Mouse (Mus musculus): ENCODE measurements at regions not wholly inside any gene's neighbourhood (a gene's known extent, or its start where the extent isn't known, plus 50 kb on each side); places are given as distances from the start of the nearest gene placed in this dataset.

DNA sequence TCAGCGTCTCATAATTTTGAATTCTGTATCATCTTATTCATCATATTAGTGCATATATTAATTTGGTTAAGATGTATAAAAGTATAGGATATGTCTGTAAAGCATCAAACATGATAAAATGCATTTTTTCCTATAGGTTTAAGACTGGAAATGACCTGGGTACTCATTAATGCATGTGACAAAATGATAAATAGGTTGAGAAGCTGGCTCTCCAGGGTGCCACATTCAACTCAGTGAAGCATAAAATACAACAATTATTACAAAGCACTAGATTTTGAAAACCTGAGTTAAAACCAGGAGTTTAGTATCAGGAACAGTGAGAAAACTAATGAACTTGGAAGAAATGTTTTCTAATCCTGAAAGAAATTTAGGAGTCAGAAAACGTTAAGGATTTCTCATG is 658.3 kb downstream of the 1190002N15Rik start:
- Histone ChIP-seq H3K27ac (replicated peaks; ENCODE audit: low read depth, low read length) (no peak overlapping the region), H3K36me3 (ENCODE audit: control insufficient read depth, insufficient read depth, low read length) (no peaks in the 10 kb centered on the region), H3K4me1 (ENCODE audit: control insufficient read depth, insufficient read depth, low read length) (no peaks in the 10 kb centered on the region), H3K4me2 (replicated peaks; ENCODE audit: low read depth, low read length, severe bottlenecking) (no peak overlapping the region), H3K9ac (ENCODE audit: low read depth, low read length, severe bottlenecking) (no peak overlapping the region), H3K27me3 (ENCODE audit: control insufficient read depth, insufficient read depth, low read length) (no peaks in the 10 kb centered on the region), H3K4me3 (replicated peaks; ENCODE audit: low read length) (no peak overlapping the region), H3K9me3 (ENCODE audit: control insufficient read depth, low read length) (no peaks in the 10 kb centered on the region)
- ATAC-seq (ENCODE audit: low FRiP score, low read depth): no peak
- TF ChIP-seq POLR2A (IDR thresholded peaks at IDR 0.05; ENCODE audit: borderline replicate concordance, extremely low read depth, insufficient read depth, insufficient read length): no peak
- no peak for DNase-seq (ENCODE audit: low spot score)
- WGBS: 53% methylated on average over 2 of the region's 2 CpGs

DNA sequence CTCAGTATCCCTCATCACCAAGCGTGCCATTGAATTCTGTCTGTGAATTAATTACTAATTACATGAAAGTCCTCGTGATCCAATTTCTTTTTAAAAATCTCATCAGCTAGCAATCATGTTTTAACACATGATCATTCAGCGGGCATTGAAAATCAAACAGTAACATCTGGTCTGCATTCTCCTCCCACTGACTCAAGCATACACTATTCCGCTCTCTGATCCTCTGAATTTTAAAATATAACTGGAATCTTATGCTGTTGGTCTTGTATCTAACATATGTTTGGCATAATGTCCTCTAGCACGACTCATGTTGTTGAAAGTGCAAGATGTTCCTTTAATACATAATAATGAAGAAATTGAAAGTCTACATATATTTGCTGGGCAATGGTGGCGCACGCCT is 667.1 kb downstream of the 1190002N15Rik start:
- H3K4me1 ChIP-seq (ENCODE audit: control insufficient read depth, insufficient read depth, low read length): no peaks in the 10 kb centered on the region
- DNase-seq (ENCODE audit: low spot score) (no peak), ATAC-seq (ENCODE audit: low FRiP score, low read depth) (no peak)
- H3K36me3 ChIP-seq (ENCODE audit: control insufficient read depth, insufficient read depth, low read length): no peaks in the 10 kb centered on the region
- TF ChIP-seq POLR2A (IDR thresholded peaks at IDR 0.05; ENCODE audit: borderline replicate concordance, extremely low read depth, insufficient read depth, insufficient read length): no peak
- H3K9me3 ChIP-seq (ENCODE audit: control insufficient read depth, low read length): no peaks in the 10 kb centered on the region
- H3K4me2 ChIP-seq (replicated peaks; ENCODE audit: low read depth, low read length, severe bottlenecking): no peak overlapping the region
- no peaks in the 10 kb centered on the region for H3K27me3 ChIP-seq (ENCODE audit: control insufficient read depth, insufficient read depth, low read length)
- H3K4me3 ChIP-seq (replicated peaks; ENCODE audit: low read length): no peak overlapping the region
- WGBS: 75% methylated on average over 7 of the region's 7 CpGs
- no peak overlapping the region for H3K27ac ChIP-seq (replicated peaks; ENCODE audit: low read depth, low read length)
- no peak overlapping the region for H3K9ac ChIP-seq (ENCODE audit: low read depth, low read length, severe bottlenecking)

DNA sequence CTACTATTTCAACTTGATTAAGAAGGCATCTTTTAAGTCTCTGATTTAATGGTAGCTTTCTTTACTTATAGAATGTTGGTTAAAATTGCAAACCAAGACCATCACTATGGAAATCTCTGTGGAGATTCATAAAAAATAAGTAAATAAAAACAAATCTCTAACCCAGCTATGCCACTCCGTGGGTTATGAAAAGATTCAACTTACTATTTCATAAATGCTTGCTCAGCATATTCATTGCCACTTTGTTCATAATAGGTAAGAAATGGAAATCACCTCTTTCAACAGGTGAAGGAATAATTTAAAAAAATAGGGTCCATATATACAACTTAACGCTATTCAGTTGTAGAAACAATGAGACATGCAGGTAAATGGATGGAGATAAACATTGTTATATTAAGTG is 679.9 kb downstream of the 1190002N15Rik start:
- no peak for DNase-seq (ENCODE audit: low spot score)
- Histone ChIP-seq H3K9me3 (ENCODE audit: control insufficient read depth, low read length) (no peaks in the 10 kb centered on the region), H3K27ac (replicated peaks; ENCODE audit: low read depth, low read length) (no peak overlapping the region), H3K4me2 (replicated peaks; ENCODE audit: low read depth, low read length, severe bottlenecking) (no peak overlapping the region), H3K27me3 (ENCODE audit: control insufficient read depth, insufficient read depth, low read length) (no peaks in the 10 kb centered on the region), H3K9ac (ENCODE audit: low read depth, low read length, severe bottlenecking) (no peak overlapping the region), H3K4me1 (ENCODE audit: control insufficient read depth, insufficient read depth, low read length) (no peaks in the 10 kb centered on the region), H3K36me3 (ENCODE audit: control insufficient read depth, insufficient read depth, low read length) (no peaks in the 10 kb centered on the region), H3K4me3 (replicated peaks; ENCODE audit: low read length) (no peak overlapping the region)
- no peak for ATAC-seq (ENCODE audit: low FRiP score, low read depth)
- TF ChIP-seq POLR2A (IDR thresholded peaks at IDR 0.05; ENCODE audit: borderline replicate concordance, extremely low read depth, insufficient read depth, insufficient read length): no peak
- 71% methylated on average over 2 of the region's 2 CpGs for WGBS

DNA sequence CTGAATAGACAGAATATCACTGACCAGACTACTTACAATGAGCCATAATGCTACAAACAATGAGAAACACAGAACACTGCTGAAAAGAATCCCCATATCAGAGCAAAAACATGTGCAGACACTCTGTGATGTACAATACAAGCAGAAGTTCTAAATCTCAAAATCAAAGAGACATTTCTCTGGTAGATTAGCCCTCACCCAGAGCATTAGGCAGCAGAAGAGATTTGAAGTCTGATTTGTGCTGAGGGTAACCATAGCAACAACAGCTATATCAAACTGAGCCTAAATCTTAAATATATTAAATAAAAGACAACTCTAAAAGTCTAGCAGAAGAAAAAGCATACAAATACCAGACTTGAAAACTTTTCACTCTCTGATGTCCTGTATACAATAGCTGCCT is 691.5 kb downstream of the 1190002N15Rik start:
- H3K4me2 ChIP-seq (replicated peaks; ENCODE audit: low read depth, low read length, severe bottlenecking): no peak overlapping the region

DNA sequence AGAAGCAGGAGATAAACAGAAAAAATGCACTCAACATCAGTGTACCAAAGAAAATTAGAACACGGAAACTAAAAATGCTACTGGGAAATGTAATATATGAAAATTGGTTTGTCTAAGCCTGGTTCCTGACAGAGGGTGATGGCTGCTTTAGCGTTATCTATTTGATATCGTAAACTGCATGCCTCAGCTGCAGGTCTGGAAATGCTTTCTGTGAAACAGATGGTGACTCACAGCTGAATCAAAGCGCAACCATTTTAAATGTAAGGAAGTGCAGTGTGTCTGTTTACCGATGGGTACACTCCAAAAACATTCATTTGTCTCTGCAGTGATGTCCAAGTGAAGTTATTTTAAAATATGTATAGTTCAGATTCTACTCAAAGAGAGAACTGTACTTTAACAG is 694.0 kb downstream of the 1190002N15Rik start:
- no peak for ATAC-seq (ENCODE audit: low FRiP score, low read depth)
- H3K36me3 ChIP-seq (ENCODE audit: control insufficient read depth, insufficient read depth, low read length): no peaks in the 10 kb centered on the region
- WGBS: 67% methylated on average over 5 of the region's 5 CpGs

More for the DNA sequence above, 691.5 kb downstream of the 1190002N15Rik start:
- no peaks in the 10 kb centered on the region for H3K9me3 ChIP-seq (ENCODE audit: control insufficient read depth, low read length)
- no peaks in the 10 kb centered on the region for H3K27me3 ChIP-seq (ENCODE audit: control insufficient read depth, insufficient read depth, low read length)
- no peak overlapping the region for H3K4me3 ChIP-seq (replicated peaks; ENCODE audit: low read length)
- TF ChIP-seq POLR2A (IDR thresholded peaks at IDR 0.05; ENCODE audit: borderline replicate concordance, extremely low read depth, insufficient read depth, insufficient read length): no peak
- no peak overlapping the region for H3K27ac ChIP-seq (replicated peaks; ENCODE audit: low read depth, low read length)
- no peak for ATAC-seq (ENCODE audit: low FRiP score, low read depth)
- no peak overlapping the region for H3K9ac ChIP-seq (ENCODE audit: low read depth, low read length, severe bottlenecking)
- no peaks in the 10 kb centered on the region for H3K4me1 ChIP-seq (ENCODE audit: control insufficient read depth, insufficient read depth, low read length)
- DNase-seq (ENCODE audit: low spot score): no peak
- H3K36me3 ChIP-seq (ENCODE audit: control insufficient read depth, insufficient read depth, low read length): no peaks in the 10 kb centered on the region

More for the DNA sequence above, 694.0 kb downstream of the 1190002N15Rik start:
- Histone ChIP-seq H3K9ac (ENCODE audit: low read depth, low read length, severe bottlenecking) (no peak overlapping the region), H3K27ac (replicated peaks; ENCODE audit: low read depth, low read length) (no peak overlapping the region), H3K4me2 (replicated peaks; ENCODE audit: low read depth, low read length, severe bottlenecking) (no peak overlapping the region), H3K4me3 (replicated peaks; ENCODE audit: low read length) (no peak overlapping the region), H3K4me1 (ENCODE audit: control insufficient read depth, insufficient read depth, low read length) (no peaks in the 10 kb centered on the region), H3K9me3 (ENCODE audit: control insufficient read depth, low read length) (no peaks in the 10 kb centered on the region), H3K27me3 (ENCODE audit: control insufficient read depth, insufficient read depth, low read length) (no peaks in the 10 kb centered on the region)
- TF ChIP-seq POLR2A (IDR thresholded peaks at IDR 0.05; ENCODE audit: borderline replicate concordance, extremely low read depth, insufficient read depth, insufficient read length): no peak
- DNase-seq (ENCODE audit: low spot score): no peak

Data from limb, embryonic 14.5 days (tissue).